Mouse (Mus musculus): ENCODE measurements around the gene Ccdc24.

- TF ChIP-seq POLR2A (IDR thresholded peaks at IDR 0.05; ENCODE audit: low read depth, low read length) (no peak), CTCF (IDR thresholded peaks at IDR 0.05; ENCODE audit: extremely low read depth, insufficient read depth, insufficient read length, insufficient replicate concordance) (no peak)
These were observed 39.8 kb upstream of the Ccdc24 start for GRCm38 (mm10) chr4:117912131-117912561.

Measured in spleen, adult 2 months (tissue).